Mouse (Mus musculus): ENCODE data around the gene Erp27. TPM values are rescaled to one million over a fixed set of nuclear protein-coding genes. Genes with fewer than 3 reads are reported as not detected.

Erp27 gene
- polyA plus RNA-seq, 1 experiment from 2014 or later, result 0.96 TPM

GRCm38 (mm10) chr6:136917885-136918284, 4.1 kb downstream of the Erp27 start:
- H3K9ac ChIP-seq (ENCODE audit: low read length), result no peak overlapping the region
- no peak overlapping the region for H3K27ac ChIP-seq (ENCODE audit: low read length)
- H3K27me3 ChIP-seq (ENCODE audit: control insufficient read depth, insufficient read depth, low read length), result no peaks in the 10 kb centered on the region
- H3K4me2 ChIP-seq (ENCODE audit: low read depth, low read length), result no peak overlapping the region
- H3K36me3 ChIP-seq (ENCODE audit: control insufficient read depth, insufficient read depth), result no peaks in the 10 kb centered on the region
- ATAC-seq (replicated peaks; ENCODE audit: extremely low read depth, insufficient read depth, low FRiP score), result no peak; the same call in 1 of the 2 replicates
- H3K4me3 ChIP-seq (ENCODE audit: low read length), result no peak overlapping the region
- H3K4me1 ChIP-seq (ENCODE audit: control insufficient read depth, insufficient read depth, low read length), result peaks cover 2% of the 10 kb centered on the region; the same call in 1 of the 2 replicates
- WGBS, result 11% methylated on average over 2 of the region's 2 CpGs
- 0 out of 2 replicates have a peak, but pooled peaks cover 3% of the 10 kb centered on the region for H3K9me3 ChIP-seq (replicated peaks; ENCODE audit: control insufficient read depth, low read length)

GRCm38 (mm10) chr6:136915721-136916395, 6.1 kb downstream of the Erp27 start:
- no peaks in the 10 kb centered on the region for H3K36me3 ChIP-seq (ENCODE audit: control insufficient read depth, insufficient read depth)
- H3K4me1 ChIP-seq (ENCODE audit: control insufficient read depth, insufficient read depth, low read length), result peaks cover 2% of the 10 kb centered on the region; the same call in 1 of the 2 replicates
- ATAC-seq (replicated peaks; ENCODE audit: extremely low read depth, insufficient read depth, low FRiP score), result no peak
- H3K9me3 ChIP-seq (replicated peaks; ENCODE audit: control insufficient read depth, low read length), result 0 out of 2 replicates have a peak, but pooled peaks cover 3% of the 10 kb centered on the region
- no peak overlapping the region for H3K4me2 ChIP-seq (ENCODE audit: low read depth, low read length)
- no peak overlapping the region for H3K4me3 ChIP-seq (ENCODE audit: low read length)
- H3K27ac ChIP-seq (ENCODE audit: low read length), result no peak overlapping the region; the same call in 1 of the 2 replicates
- no peak overlapping the region for H3K9ac ChIP-seq (ENCODE audit: low read length)
- 72% methylated on average over 8 of the region's 8 CpGs for WGBS
- H3K27me3 ChIP-seq (ENCODE audit: control insufficient read depth, insufficient read depth, low read length), result no peaks in the 10 kb centered on the region

GRCm38 (mm10) chr6:136914234-136914633, 7.7 kb downstream of the Erp27 start:
- Histone ChIP-seq H3K9ac (ENCODE audit: low read length) (no peak overlapping the region), H3K4me3 (ENCODE audit: low read length) (no peak overlapping the region), H3K27ac (ENCODE audit: low read length) (peak overlapping the region; percentile 37; the same call in 1 of the 2 replicates), H3K27me3 (ENCODE audit: control insufficient read depth, insufficient read depth, low read length) (no peaks in the 10 kb centered on the region), H3K4me2 (ENCODE audit: low read depth, low read length) (no peak overlapping the region), H3K4me1 (ENCODE audit: control insufficient read depth, insufficient read depth, low read length) (peaks cover 11% of the 10 kb centered on the region), H3K9me3 (replicated peaks; ENCODE audit: control insufficient read depth, low read length) (0 out of 2 replicates have a peak, but pooled peaks cover 3% of the 10 kb centered on the region), H3K36me3 (ENCODE audit: control insufficient read depth, insufficient read depth) (no peaks in the 10 kb centered on the region)
- no peak for ATAC-seq (replicated peaks; ENCODE audit: extremely low read depth, insufficient read depth, low FRiP score)
- 94% methylated on average over 6 of the region's 6 CpGs for WGBS

GRCm38 (mm10) chr6:136913384-136914126, 8.4 kb downstream of the Erp27 start:
- peak overlapping the region; percentile 17; the same call in 1 of the 2 replicates for H3K4me3 ChIP-seq (ENCODE audit: low read length)
- no peaks in the 10 kb centered on the region for H3K27me3 ChIP-seq (ENCODE audit: control insufficient read depth, insufficient read depth, low read length)
- no peaks in the 10 kb centered on the region for H3K36me3 ChIP-seq (ENCODE audit: control insufficient read depth, insufficient read depth)
- H3K9ac ChIP-seq (ENCODE audit: low read length), result peak overlapping the region; percentile 39; the same call in 1 of the 2 replicates
- peaks cover 11% of the 10 kb centered on the region for H3K4me1 ChIP-seq (ENCODE audit: control insufficient read depth, insufficient read depth, low read length)
- 22% methylated on average over 18 of the region's 18 CpGs for WGBS
- 0 out of 2 replicates have a peak, but pooled peaks cover 3% of the 10 kb centered on the region for H3K9me3 ChIP-seq (replicated peaks; ENCODE audit: control insufficient read depth, low read length)
- peak overlapping the region; percentile 50 for H3K4me2 ChIP-seq (ENCODE audit: low read depth, low read length)
- ATAC-seq (replicated peaks; ENCODE audit: extremely low read depth, insufficient read depth, low FRiP score), result no peak
- H3K27ac ChIP-seq (ENCODE audit: low read length), result peak overlapping the region; percentile 37; the same call in 1 of the 2 replicates

- Histone ChIP-seq H3K27ac (ENCODE audit: low read length) (no peak overlapping the region), H3K4me1 (ENCODE audit: control insufficient read depth, insufficient read depth, low read length) (peaks cover 11% of the 10 kb centered on the region), H3K4me2 (ENCODE audit: low read depth, low read length) (no peak overlapping the region), H3K9ac (ENCODE audit: low read length) (no peak overlapping the region), H3K9me3 (replicated peaks; ENCODE audit: control insufficient read depth, low read length) (0 out of 2 replicates have a peak, but pooled peaks cover 3% of the 10 kb centered on the region), H3K4me3 (ENCODE audit: low read length) (no peak overlapping the region), H3K36me3 (ENCODE audit: control insufficient read depth, insufficient read depth) (no peaks in the 10 kb centered on the region), H3K27me3 (ENCODE audit: control insufficient read depth, insufficient read depth, low read length) (no peaks in the 10 kb centered on the region)
- WGBS, result 78% methylated on average over 1 of the region's 2 CpGs
- no peak for ATAC-seq (replicated peaks; ENCODE audit: extremely low read depth, insufficient read depth, low FRiP score)
These were observed 9.2 kb downstream of the Erp27 start for GRCm38 (mm10) chr6:136912751-136913265.

GRCm38 (mm10) chr6:136910247-136910890, 11.6 kb downstream of the Erp27 start:
- H3K9me3 ChIP-seq (replicated peaks; ENCODE audit: control insufficient read depth, low read length), result 0 out of 2 replicates have a peak, but pooled peaks cover 3% of the 10 kb centered on the region
- H3K36me3 ChIP-seq (ENCODE audit: control insufficient read depth, insufficient read depth), result no peaks in the 10 kb centered on the region
- H3K4me3 ChIP-seq (ENCODE audit: low read length), result no peak overlapping the region
- H3K4me1 ChIP-seq (ENCODE audit: control insufficient read depth, insufficient read depth, low read length), result peaks cover 11% of the 10 kb centered on the region
- 0 out of 2 replicates have a peak, but pooled peaks have one; percentile 23 for ATAC-seq (replicated peaks; ENCODE audit: extremely low read depth, insufficient read depth, low FRiP score)
- no peak overlapping the region for H3K4me2 ChIP-seq (ENCODE audit: low read depth, low read length)
- H3K9ac ChIP-seq (ENCODE audit: low read length), result no peak overlapping the region
- 50% methylated on average over 9 of the region's 9 CpGs for WGBS
- no peaks in the 10 kb centered on the region for H3K27me3 ChIP-seq (ENCODE audit: control insufficient read depth, insufficient read depth, low read length)
- H3K27ac ChIP-seq (ENCODE audit: low read length), result no peak overlapping the region

- Histone ChIP-seq H3K9ac (ENCODE audit: low read length) (no peak overlapping the region), H3K4me3 (ENCODE audit: low read length) (no peak overlapping the region), H3K36me3 (ENCODE audit: control insufficient read depth, insufficient read depth) (no peaks in the 10 kb centered on the region), H3K4me2 (ENCODE audit: low read depth, low read length) (no peak overlapping the region), H3K27ac (ENCODE audit: low read length) (no peak overlapping the region), H3K27me3 (ENCODE audit: control insufficient read depth, insufficient read depth, low read length) (no peaks in the 10 kb centered on the region), H3K9me3 (replicated peaks; ENCODE audit: control insufficient read depth, low read length) (no peaks in the 10 kb centered on the region), H3K4me1 (ENCODE audit: control insufficient read depth, insufficient read depth, low read length) (peaks cover 12% of the 10 kb centered on the region)
- 71% methylated on average over 10 of the region's 10 CpGs for WGBS
- ATAC-seq (replicated peaks; ENCODE audit: extremely low read depth, insufficient read depth, low FRiP score), result no peak
These were observed 15.1 kb downstream of the Erp27 start for GRCm38 (mm10) chr6:136906937-136907293.

- H3K9ac ChIP-seq (ENCODE audit: low read length), result no peak overlapping the region
- no peak for ATAC-seq (replicated peaks; ENCODE audit: extremely low read depth, insufficient read depth, low FRiP score)
- no peaks in the 10 kb centered on the region for H3K36me3 ChIP-seq (ENCODE audit: control insufficient read depth, insufficient read depth)
- H3K4me3 ChIP-seq (ENCODE audit: low read length), result no peak overlapping the region
- H3K4me1 ChIP-seq (ENCODE audit: control insufficient read depth, insufficient read depth, low read length), result peaks cover 12% of the 10 kb centered on the region
- no peak overlapping the region for H3K27ac ChIP-seq (ENCODE audit: low read length)
- H3K9me3 ChIP-seq (replicated peaks; ENCODE audit: control insufficient read depth, low read length), result no peaks in the 10 kb centered on the region
- no peaks in the 10 kb centered on the region for H3K27me3 ChIP-seq (ENCODE audit: control insufficient read depth, insufficient read depth, low read length)
- WGBS, result 69% methylated on average over 19 of the region's 19 CpGs
- H3K4me2 ChIP-seq (ENCODE audit: low read depth, low read length), result no peak overlapping the region
These were observed 15.6 kb downstream of the Erp27 start for GRCm38 (mm10) chr6:136906283-136906936.
